Mouse (Mus musculus) liver, embryonic 14.5 days (tissue): Measurements from ENCODE around the gene Kdm5b.

Source experiments
- CTCF ChIP-seq: IDR thresholded peaks from 2 replicates; pipeline ENCODE4 v1.5.1; 2016; ENCODE audit warnings: antibody characterized with exemption, low read depth, control low read depth
- EP300 ChIP-seq: IDR thresholded peaks from 2 replicates; pipeline ENCODE4 v1.6.1; 2016; ENCODE audit warnings: antibody characterized with exemption, low read depth

DNA sequence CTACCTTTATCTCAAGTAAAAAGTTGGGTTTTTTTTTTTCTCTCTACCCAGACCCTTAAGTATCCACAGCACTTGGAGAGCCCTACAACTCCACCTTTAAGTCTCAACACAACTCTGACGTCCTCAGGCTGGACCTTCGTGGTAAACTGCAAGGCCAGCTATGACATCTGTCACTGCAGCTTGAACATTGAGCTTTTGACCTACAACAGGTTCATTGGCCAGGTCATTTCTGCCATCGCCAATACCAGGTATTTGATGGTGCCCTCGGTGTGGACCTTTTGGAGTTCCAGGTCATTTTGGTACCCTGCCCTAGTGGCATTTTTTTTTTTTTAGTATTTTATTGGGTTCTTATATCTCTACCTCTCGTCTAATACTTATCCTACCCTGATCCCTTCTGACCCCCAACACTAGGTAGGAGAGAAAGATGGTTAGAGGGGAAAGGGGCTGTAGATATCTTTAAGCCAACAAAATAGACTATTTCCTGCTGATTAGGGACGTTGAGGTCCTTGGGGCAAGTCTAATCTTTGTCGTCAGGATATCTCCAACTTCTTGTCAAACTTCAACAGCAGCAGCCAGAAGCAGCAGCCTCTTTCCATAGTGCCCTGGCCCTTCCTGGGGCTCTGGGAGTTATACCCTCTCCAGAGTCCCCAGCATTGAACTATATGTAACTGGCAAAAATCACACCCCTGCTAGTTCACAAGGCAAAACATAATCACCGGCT is 39.8 kb upstream of the Kdm5b start:
- TF ChIP-seq CTCF (no peak), EP300 (0 out of 2 replicates have a peak, but pooled peaks have one; percentile 28)
